Mouse (Mus musculus): ENCODE results near the gene Eif6.

DNA sequence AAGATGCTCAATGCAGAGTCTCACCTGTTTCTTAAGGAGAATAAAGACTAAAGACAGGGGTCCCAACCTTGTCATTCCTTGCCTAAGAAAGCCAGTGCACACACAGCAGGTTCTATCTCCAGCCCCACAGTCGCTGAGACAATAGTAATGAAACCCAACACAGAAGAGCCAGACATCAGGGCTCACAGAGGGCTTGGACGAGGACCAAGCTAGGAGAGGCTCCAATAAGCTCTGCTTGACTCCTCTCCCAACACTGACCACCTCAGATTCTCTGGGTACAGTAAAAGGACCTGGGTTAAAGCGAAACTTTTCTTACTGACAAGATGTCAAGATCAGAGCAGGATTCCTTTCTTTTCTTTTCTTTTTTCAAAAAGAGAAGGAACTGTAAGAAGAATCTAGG is 28.1 kb downstream of the Eif6 start:
- TF ChIP-seq EP300 (IDR thresholded peaks at IDR 0.05; ENCODE audit: low read depth) (no peak), CTCF (IDR thresholded peaks at IDR 0.05; ENCODE audit: low read depth) (no peak)
